Mouse (Mus musculus): ENCODE results near the gene Raver1. TPM values are rescaled to one million over a fixed set of nuclear protein-coding genes. Genes with fewer than 3 reads are reported as not detected.
"Not testable (repeated sequence)": the region's sequence is repeated elsewhere in the genome, so short reads cannot be mapped to it uniquely, and the experiment has no call there.

Gene Raver1
- total and polyA plus RNA-seq, 2 experiments from 2014 or later = 21.7 to 43.2 TPM

- Histone ChIP-seq H3K36me3 (ENCODE audit: insufficient read depth, low read length) (no peaks in the 10 kb centered on the region), H3K27me3 (ENCODE audit: insufficient read depth, low read length) (no peaks in the 10 kb centered on the region), H3K4me3 (ENCODE audit: low read length) (no peak overlapping the region), H3K4me2 (ENCODE audit: low read depth, low read length) (no peak overlapping the region), H3K27ac (no peak overlapping the region), H3K4me1 (ENCODE audit: insufficient read depth, low read length) (no peaks in the 10 kb centered on the region), H3K9ac (replicated peaks; ENCODE audit: low read length) (no peak overlapping the region), H3K9me3 (ENCODE audit: low read length) (no peaks in the 10 kb centered on the region)
- ATAC-seq = no peak
- no peak for DNase-seq (ENCODE audit: low spot score)
- WGBS = 83% methylated on average over 3 of the region's 3 CpGs
- TF ChIP-seq CTCF (IDR thresholded peaks at IDR 0.05; ENCODE audit: low read depth) = no peak
These were observed 46.6 kb downstream of the Raver1 start for GRCm38 (mm10) chr9:21045235-21045634.

- not testable (repeated sequence) for DNase-seq (ENCODE audit: low spot score); H3K4me3 ChIP-seq (ENCODE audit: low read length)
- WGBS = 63% methylated on average over 1 of the region's 1 CpGs
These were observed 47.0 kb downstream of the Raver1 start for GRCm38 (mm10) chr9:21044785-21045184.

GRCm38 (mm10) chr9:21043563-21043962, 48.2 kb downstream of the Raver1 start:
- Histone ChIP-seq H3K27ac (no peak overlapping the region), H3K9me3 (ENCODE audit: low read length) (no peaks in the 10 kb centered on the region)
- WGBS = 82% methylated on average over 4 of the region's 4 CpGs

More at GRCm38 (mm10) chr9:21044785-21045184, 47.0 kb downstream of the Raver1 start:
- H3K9me3 ChIP-seq (ENCODE audit: low read length); H3K27ac ChIP-seq; H3K4me1 ChIP-seq (ENCODE audit: insufficient read depth, low read length); H3K4me2 ChIP-seq (ENCODE audit: low read depth, low read length); H3K36me3 ChIP-seq (ENCODE audit: insufficient read depth, low read length); H3K9ac ChIP-seq (replicated peaks; ENCODE audit: low read length); H3K27me3 ChIP-seq (ENCODE audit: insufficient read depth, low read length); ATAC-seq: not testable (repeated sequence)

GRCm38 (mm10) chr9:21041308-21041707, 50.5 kb downstream of the Raver1 start:
- Histone ChIP-seq H3K9ac (replicated peaks; ENCODE audit: low read length) (no peak overlapping the region), H3K4me1 (ENCODE audit: insufficient read depth, low read length) (peaks cover 18% of the 10 kb centered on the region), H3K4me2 (ENCODE audit: low read depth, low read length) (no peak overlapping the region), H3K27me3 (ENCODE audit: insufficient read depth, low read length) (peaks cover 27% of the 10 kb centered on the region), H3K27ac (no peak overlapping the region), H3K4me3 (ENCODE audit: low read length) (no peak overlapping the region), H3K36me3 (ENCODE audit: insufficient read depth, low read length) (no peaks in the 10 kb centered on the region), H3K9me3 (ENCODE audit: low read length) (no peaks in the 10 kb centered on the region)
- DNase-seq (ENCODE audit: low spot score) (no peak), ATAC-seq (no peak)
- 34% methylated on average over 4 of the region's 4 CpGs for WGBS
- TF ChIP-seq CTCF (IDR thresholded peaks at IDR 0.05; ENCODE audit: low read depth) = no peak

More at GRCm38 (mm10) chr9:21043563-21043962, 48.2 kb downstream of the Raver1 start:
- Histone ChIP-seq H3K4me1 (ENCODE audit: insufficient read depth, low read length) (no peaks in the 10 kb centered on the region), H3K9ac (replicated peaks; ENCODE audit: low read length) (no peak overlapping the region), H3K4me2 (ENCODE audit: low read depth, low read length) (no peak overlapping the region), H3K36me3 (ENCODE audit: insufficient read depth, low read length) (no peaks in the 10 kb centered on the region), H3K27me3 (ENCODE audit: insufficient read depth, low read length) (peaks cover 5% of the 10 kb centered on the region), H3K4me3 (ENCODE audit: low read length) (no peak overlapping the region)
- TF ChIP-seq CTCF (IDR thresholded peaks at IDR 0.05; ENCODE audit: low read depth) = no peak
- no peak for ATAC-seq
- no peak for DNase-seq (ENCODE audit: low spot score)

- no peaks in the 10 kb centered on the region for H3K9me3 ChIP-seq (ENCODE audit: low read length)
- H3K4me2 ChIP-seq (ENCODE audit: low read depth, low read length) = no peak overlapping the region
- ATAC-seq (no peak), DNase-seq (ENCODE audit: low spot score) (no peak)
- peaks cover 42% of the 10 kb centered on the region for H3K27me3 ChIP-seq (ENCODE audit: insufficient read depth, low read length)
- no peaks in the 10 kb centered on the region for H3K36me3 ChIP-seq (ENCODE audit: insufficient read depth, low read length)
- TF ChIP-seq CTCF (IDR thresholded peaks at IDR 0.05; ENCODE audit: low read depth) = no peak
- no peak overlapping the region for H3K27ac ChIP-seq
- H3K9ac ChIP-seq (replicated peaks; ENCODE audit: low read length) = no peak overlapping the region
- H3K4me3 ChIP-seq (ENCODE audit: low read length) = no peak overlapping the region
- peaks cover 21% of the 10 kb centered on the region for H3K4me1 ChIP-seq (ENCODE audit: insufficient read depth, low read length)
- 66% methylated on average over 3 of the region's 3 CpGs for WGBS
These were observed 52.0 kb downstream of the Raver1 start for GRCm38 (mm10) chr9:21039779-21040178.

- H3K9me3 ChIP-seq (ENCODE audit: low read length) = no peaks in the 10 kb centered on the region
- WGBS = 2% methylated on average over 31 of the region's 31 CpGs
- peak; percentile 69 for DNase-seq (ENCODE audit: low spot score)
- H3K4me3 ChIP-seq (ENCODE audit: low read length) = peak overlapping the region; percentile 46
- peak overlapping the region; percentile 56 for H3K9ac ChIP-seq (replicated peaks; ENCODE audit: low read length)
- TF ChIP-seq CTCF (IDR thresholded peaks at IDR 0.05; ENCODE audit: low read depth) = no peak
- peaks cover 63% of the 10 kb centered on the region for H3K27me3 ChIP-seq (ENCODE audit: insufficient read depth, low read length)
- peak overlapping the region; percentile 74 for H3K4me2 ChIP-seq (ENCODE audit: low read depth, low read length)
- H3K36me3 ChIP-seq (ENCODE audit: insufficient read depth, low read length) = no peaks in the 10 kb centered on the region
- no peak overlapping the region for H3K27ac ChIP-seq
- H3K4me1 ChIP-seq (ENCODE audit: insufficient read depth, low read length) = peaks cover 33% of the 10 kb centered on the region
- peak; percentile 70 for ATAC-seq
These were observed 54.3 kb downstream of the Raver1 start for GRCm38 (mm10) chr9:21037481-21037891.

- DNase-seq (ENCODE audit: low spot score) (no peak), ATAC-seq (no peak)
- Histone ChIP-seq H3K4me1 (ENCODE audit: insufficient read depth, low read length) (peaks cover 41% of the 10 kb centered on the region), H3K36me3 (ENCODE audit: insufficient read depth, low read length) (no peaks in the 10 kb centered on the region), H3K4me3 (ENCODE audit: low read length) (peak overlapping the region; percentile 46), H3K27me3 (ENCODE audit: insufficient read depth, low read length) (peaks cover 68% of the 10 kb centered on the region), H3K4me2 (ENCODE audit: low read depth, low read length) (peak overlapping the region; percentile 74), H3K9ac (replicated peaks; ENCODE audit: low read length) (peak overlapping the region; percentile 56; the same call in 1 of the 2 replicates), H3K27ac (no peak overlapping the region), H3K9me3 (ENCODE audit: low read length) (no peaks in the 10 kb centered on the region)
- peak; percentile 13; the same call in 1 of the 2 replicates for TF ChIP-seq CTCF (IDR thresholded peaks at IDR 0.05; ENCODE audit: low read depth)
- 3% methylated on average over 22 of the region's 22 CpGs for WGBS
These were observed 55.1 kb downstream of the Raver1 start for GRCm38 (mm10) chr9:21036666-21037065.

All from hindbrain, postnatal 0 days (tissue).